Mouse (Mus musculus): ENCODE measurements around the gene Prx.

- TF ChIP-seq GATA1 (IDR thresholded peaks at IDR 0.05; ENCODE audit: borderline replicate concordance, low read length) (no peak), FLI1 (IDR thresholded peaks at IDR 0.05; ENCODE audit: low read length) (no peak)
Observed at GRCm38 (mm10) chr7:27490227-27490542, 8.9 kb upstream of the Prx start.
